Mouse (Mus musculus): ENCODE results near the gene Uchl4. TPM values are rescaled to one million over a fixed set of nuclear protein-coding genes. Genes with fewer than 3 reads are reported as not detected.

Uchl4 gene
- total and polyA plus RNA-seq, 2 experiments from 2014 or later = 1.1 TPM; not detected in 1

DNA sequence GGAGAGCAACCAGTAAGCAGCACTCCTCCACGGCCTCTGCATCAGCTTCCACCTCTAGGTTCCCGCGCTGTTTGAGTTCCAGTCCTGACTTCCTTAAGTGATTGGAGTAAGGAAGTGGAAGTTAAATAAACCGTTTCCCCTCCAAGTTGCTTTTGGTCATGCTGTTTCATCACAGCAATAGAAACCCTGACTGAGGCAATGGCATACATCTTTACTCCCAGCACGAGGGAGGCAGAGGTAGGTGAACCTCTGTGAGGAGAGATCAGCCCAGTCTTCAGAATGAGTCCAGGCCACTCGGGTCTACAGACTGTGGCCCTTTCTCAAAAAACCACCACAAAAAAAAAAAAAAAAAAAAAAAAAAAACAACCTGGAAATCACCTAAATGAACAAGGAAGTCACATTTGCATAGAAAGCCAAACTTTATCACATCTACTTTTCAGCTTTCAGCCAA, 7.4 kb downstream of the Uchl4 start:
- H3K4me2 ChIP-seq (ENCODE audit: low read depth, low read length) = no peak overlapping the region
- no peak for DNase-seq (ENCODE audit: low spot score)
- TF ChIP-seq EP300 (IDR thresholded peaks at IDR 0.05; ENCODE audit: low read depth) (no peak), CTCF (IDR thresholded peaks at IDR 0.05; ENCODE audit: low read depth) (no peak)
- no peak overlapping the region for H3K4me3 ChIP-seq (ENCODE audit: low read depth, low read length)
- no peak overlapping the region for H3K9ac ChIP-seq (replicated peaks; ENCODE audit: low read depth, low read length)
- ATAC-seq (ENCODE audit: insufficient read depth, low read depth) = no peak
- no peaks in the 10 kb centered on the region for H3K27me3 ChIP-seq (ENCODE audit: control insufficient read depth, insufficient read depth, low read length)
- 55% methylated on average over 6 of the region's 6 CpGs for WGBS
- H3K27ac ChIP-seq (ENCODE audit: low read depth) = no peak overlapping the region; the same call in 1 of the 2 replicates
- H3K9me3 ChIP-seq (replicated peaks; ENCODE audit: control insufficient read depth, low read length) = no peaks in the 10 kb centered on the region
- peaks cover 8% of the 10 kb centered on the region for H3K4me1 ChIP-seq (ENCODE audit: control insufficient read depth, insufficient read depth)
- no peaks in the 10 kb centered on the region for H3K36me3 ChIP-seq (replicated peaks; ENCODE audit: control insufficient read depth, insufficient read depth, low read length)

GRCm38 (mm10) chr9:64249371-64249770, 14.4 kb downstream of the Uchl4 start:
- 0 out of 2 replicates have a peak, but pooled peaks cover 10% of the 10 kb centered on the region for H3K4me1 ChIP-seq (ENCODE audit: control insufficient read depth, insufficient read depth)
- TF ChIP-seq CTCF (IDR thresholded peaks at IDR 0.05; ENCODE audit: low read depth) (no peak), EP300 (IDR thresholded peaks at IDR 0.05; ENCODE audit: low read depth) (no peak)
- no peaks in the 10 kb centered on the region for H3K27me3 ChIP-seq (ENCODE audit: control insufficient read depth, insufficient read depth, low read length)
- H3K9me3 ChIP-seq (replicated peaks; ENCODE audit: control insufficient read depth, low read length) = no peaks in the 10 kb centered on the region
- no peak overlapping the region for H3K9ac ChIP-seq (replicated peaks; ENCODE audit: low read depth, low read length)
- DNase-seq (ENCODE audit: low spot score) = no peak
- no peak overlapping the region for H3K4me2 ChIP-seq (ENCODE audit: low read depth, low read length)
- no peak for ATAC-seq (ENCODE audit: insufficient read depth, low read depth)
- no peak overlapping the region for H3K27ac ChIP-seq (ENCODE audit: low read depth)
- H3K36me3 ChIP-seq (replicated peaks; ENCODE audit: control insufficient read depth, insufficient read depth, low read length) = no peaks in the 10 kb centered on the region
- no peak overlapping the region for H3K4me3 ChIP-seq (ENCODE audit: low read depth, low read length)
- 84% methylated on average over 1 of the region's 1 CpGs for WGBS

DNA sequence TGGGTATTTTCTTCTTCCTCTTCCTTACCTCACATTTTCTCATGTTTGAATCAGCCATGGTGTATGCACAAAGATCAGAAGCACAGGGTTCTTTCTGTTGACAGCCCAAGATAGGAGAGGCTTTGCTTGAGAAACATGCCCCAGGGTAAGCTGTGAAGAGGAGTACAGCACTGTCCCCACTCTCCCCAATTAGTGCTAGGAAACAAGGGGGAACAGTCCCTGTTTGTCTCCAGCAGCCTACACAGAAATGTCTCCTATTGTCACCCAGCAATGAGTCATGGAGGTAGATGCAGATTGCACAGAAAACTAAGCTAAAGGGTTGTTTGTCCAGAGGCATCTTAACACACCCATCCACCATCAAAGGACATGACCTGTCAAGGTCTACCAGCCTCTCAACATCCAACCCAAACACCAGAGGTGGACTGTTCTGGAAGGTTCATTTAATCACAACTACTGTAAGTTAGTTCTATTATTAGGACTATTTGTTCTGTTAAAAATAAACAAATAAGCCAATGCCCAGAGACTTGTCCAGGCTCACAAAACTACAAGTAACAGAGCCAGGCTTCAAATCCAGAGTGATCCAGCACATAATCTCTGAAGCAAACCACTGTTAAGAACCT, 15.2 kb downstream of the Uchl4 start:
- no peak for DNase-seq (ENCODE audit: low spot score)

DNA sequence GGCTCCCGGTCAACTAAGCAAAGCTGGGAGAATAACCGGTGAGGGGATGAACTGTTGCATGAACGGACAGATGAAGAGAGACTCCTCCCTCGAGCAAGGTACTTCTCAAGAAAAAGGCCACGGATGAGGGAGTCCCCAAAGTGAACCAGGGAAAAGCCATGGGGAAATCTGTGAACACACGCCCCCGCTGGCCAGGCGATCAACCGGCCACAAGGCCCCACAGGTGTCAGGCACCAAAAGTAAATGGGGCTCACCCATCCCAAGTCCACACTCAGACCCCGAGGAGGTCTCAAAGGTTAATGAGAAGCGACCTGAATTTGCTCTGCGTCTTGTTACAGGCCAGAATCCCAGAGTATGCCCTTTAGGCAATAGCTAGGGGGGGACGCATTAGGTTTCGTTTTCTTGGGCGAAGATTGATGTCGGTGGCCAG, 17.6 kb downstream of the Uchl4 start:
- H3K36me3 ChIP-seq (replicated peaks; ENCODE audit: control insufficient read depth, insufficient read depth, low read length) = no peaks in the 10 kb centered on the region
- peak overlapping the region; percentile 96 for H3K4me3 ChIP-seq (ENCODE audit: low read depth, low read length)
- TF ChIP-seq CTCF (IDR thresholded peaks at IDR 0.05; ENCODE audit: low read depth) (no peak), EP300 (IDR thresholded peaks at IDR 0.05; ENCODE audit: low read depth) (no peak)
- H3K27ac ChIP-seq (ENCODE audit: low read depth) = peak overlapping the region; percentile 91
- 0 out of 2 replicates have a peak, but pooled peaks cover 10% of the 10 kb centered on the region for H3K4me1 ChIP-seq (ENCODE audit: control insufficient read depth, insufficient read depth)
- no peaks in the 10 kb centered on the region for H3K9me3 ChIP-seq (replicated peaks; ENCODE audit: control insufficient read depth, low read length)
- WGBS = under 1% methylated on average over 16 of the region's 16 CpGs
- peak overlapping the region; percentile 74 for H3K9ac ChIP-seq (replicated peaks; ENCODE audit: low read depth, low read length)
- no peaks in the 10 kb centered on the region for H3K27me3 ChIP-seq (ENCODE audit: control insufficient read depth, insufficient read depth, low read length)
- H3K4me2 ChIP-seq (ENCODE audit: low read depth, low read length) = peak overlapping the region; percentile 77
- peak; percentile 31 for DNase-seq (ENCODE audit: low spot score)
- ATAC-seq (ENCODE audit: insufficient read depth, low read depth) = 0 out of 2 replicates have a peak, but pooled peaks have one; percentile 3

More for the DNA sequence above, 15.2 kb downstream of the Uchl4 start:
- TF ChIP-seq CTCF (IDR thresholded peaks at IDR 0.05; ENCODE audit: low read depth) (no peak), EP300 (IDR thresholded peaks at IDR 0.05; ENCODE audit: low read depth) (no peak)
- no peak for ATAC-seq (ENCODE audit: insufficient read depth, low read depth)
- Histone ChIP-seq H3K4me2 (ENCODE audit: low read depth, low read length) (no peak overlapping the region), H3K27me3 (ENCODE audit: control insufficient read depth, insufficient read depth, low read length) (no peaks in the 10 kb centered on the region), H3K36me3 (replicated peaks; ENCODE audit: control insufficient read depth, insufficient read depth, low read length) (no peaks in the 10 kb centered on the region), H3K9me3 (replicated peaks; ENCODE audit: control insufficient read depth, low read length) (no peaks in the 10 kb centered on the region), H3K4me1 (ENCODE audit: control insufficient read depth, insufficient read depth) (0 out of 2 replicates have a peak, but pooled peaks cover 10% of the 10 kb centered on the region), H3K4me3 (ENCODE audit: low read depth, low read length) (no peak overlapping the region), H3K9ac (replicated peaks; ENCODE audit: low read depth, low read length) (peak overlapping the region; percentile 30; the same call in 1 of the 2 replicates), H3K27ac (ENCODE audit: low read depth) (no peak overlapping the region)

DNA sequence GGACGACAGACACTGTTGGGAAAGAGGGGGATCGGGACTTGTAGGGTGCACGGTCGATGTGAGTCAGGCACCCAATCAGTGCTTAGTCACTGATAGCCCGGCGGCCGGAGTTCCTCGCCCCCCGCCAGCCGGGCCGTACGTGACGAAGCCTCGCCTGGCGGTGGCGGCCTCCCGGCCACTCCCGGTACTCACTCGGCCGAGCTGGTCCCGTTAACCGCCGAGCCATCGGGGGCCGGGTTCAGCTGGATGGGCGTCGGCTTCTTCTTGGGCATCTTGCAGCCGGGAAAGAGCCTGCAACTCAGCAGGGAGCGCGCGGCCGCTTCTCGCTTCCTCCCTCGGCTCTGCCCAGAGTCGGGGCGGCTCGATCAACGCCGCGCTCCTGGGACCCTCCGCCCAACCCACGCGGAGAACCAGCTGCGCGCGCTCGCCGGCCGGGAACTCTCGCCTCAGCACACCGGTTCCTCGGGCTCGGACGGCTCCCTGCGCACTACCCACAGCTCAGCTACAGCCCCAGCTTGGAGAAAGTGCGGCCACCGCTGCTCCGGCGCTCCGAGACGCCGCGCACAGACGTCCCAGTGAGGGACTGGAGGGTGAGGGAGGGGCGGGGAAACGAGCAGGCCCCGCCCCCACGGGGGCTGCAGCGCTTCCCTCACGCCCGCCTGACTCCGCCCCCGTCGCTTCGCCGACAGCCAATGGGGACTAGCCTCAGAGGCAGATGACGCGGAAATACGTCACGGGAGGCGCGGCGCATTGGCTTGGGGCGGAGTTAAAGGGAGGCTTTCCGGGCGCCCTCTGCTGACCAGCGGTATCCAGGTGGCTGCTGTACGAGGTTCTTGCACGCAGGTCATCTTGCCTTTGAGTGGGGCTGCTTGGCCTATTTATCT, 18.3 kb downstream of the Uchl4 start, which contains the start of gene Map2k1:
TSS of gene Map2k1 (minus strand) at position 611 of the 884 bp plus-strand sequence.
- Histone ChIP-seq H3K36me3 (replicated peaks; ENCODE audit: control insufficient read depth, insufficient read depth, low read length) (no peaks in the 10 kb centered on the region), H3K27me3 (ENCODE audit: control insufficient read depth, insufficient read depth, low read length) (no peaks in the 10 kb centered on the region), H3K4me3 (ENCODE audit: low read depth, low read length) (peak within 1 kb of the TSS; percentile 96), H3K4me2 (ENCODE audit: low read depth, low read length) (peak within 1 kb of the TSS; percentile 77), H3K9ac (replicated peaks; ENCODE audit: low read depth, low read length) (peak within 1 kb of the TSS; percentile 74), H3K27ac (ENCODE audit: low read depth) (peak within 1 kb of the TSS; percentile 91), H3K4me1 (ENCODE audit: control insufficient read depth, insufficient read depth) (0 out of 2 replicates have a peak, but pooled peaks cover 10% of the 10 kb centered on the region), H3K9me3 (replicated peaks; ENCODE audit: control insufficient read depth, low read length) (no peaks in the 10 kb centered on the region)
- DNase-seq (ENCODE audit: low spot score) (peak; percentile 98), ATAC-seq (ENCODE audit: insufficient read depth, low read depth) (peak; percentile 98)
- under 1% methylated on average over 88 of the region's 89 CpGs for WGBS
- TF ChIP-seq EP300 (IDR thresholded peaks at IDR 0.05; ENCODE audit: low read depth) (no peak), CTCF (IDR thresholded peaks at IDR 0.05; ENCODE audit: low read depth) (peak; percentile 83)
